Mouse (Mus musculus): Measurements from ENCODE around the gene Hexdc.

DNA sequence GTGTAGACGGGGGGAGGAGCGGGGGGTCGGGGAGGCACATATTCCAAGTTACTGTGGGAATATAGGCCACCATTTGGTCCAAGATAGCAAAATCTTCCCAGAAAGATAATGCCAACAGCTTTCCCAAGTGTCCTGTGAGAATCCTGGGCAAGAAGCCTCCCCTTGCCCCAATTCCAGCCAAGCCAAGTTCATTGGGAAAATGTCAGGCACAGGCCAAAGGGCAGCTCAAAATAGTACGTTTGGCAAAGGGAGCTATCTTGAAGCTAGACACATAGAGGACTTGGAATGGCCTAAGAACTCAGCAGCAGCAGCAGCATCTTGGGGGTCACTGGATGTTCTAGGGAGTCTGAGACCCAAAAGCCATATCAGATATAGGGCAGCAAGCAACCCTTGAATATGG lies 40.5 kb upstream of the Hexdc start:
- TF ChIP-seq GATA1 (IDR thresholded peaks at IDR 0.05; ENCODE audit: low read length): no peak
- TF ChIP-seq TAL1 (IDR thresholded peaks at IDR 0.05; ENCODE audit: low read length): no peak

Measured in erythroblast, embryonic 14.5 days (primary cell).